Mouse (Mus musculus): Measurements from ENCODE around the gene Rhbdl1. TPM values are rescaled to one million over a fixed set of nuclear protein-coding genes. Genes with fewer than 3 reads are reported as not detected.

Gene Rhbdl1
- polyA plus RNA-seq, 1 experiment from 2014 or later, result 3.3 TPM

DNA sequence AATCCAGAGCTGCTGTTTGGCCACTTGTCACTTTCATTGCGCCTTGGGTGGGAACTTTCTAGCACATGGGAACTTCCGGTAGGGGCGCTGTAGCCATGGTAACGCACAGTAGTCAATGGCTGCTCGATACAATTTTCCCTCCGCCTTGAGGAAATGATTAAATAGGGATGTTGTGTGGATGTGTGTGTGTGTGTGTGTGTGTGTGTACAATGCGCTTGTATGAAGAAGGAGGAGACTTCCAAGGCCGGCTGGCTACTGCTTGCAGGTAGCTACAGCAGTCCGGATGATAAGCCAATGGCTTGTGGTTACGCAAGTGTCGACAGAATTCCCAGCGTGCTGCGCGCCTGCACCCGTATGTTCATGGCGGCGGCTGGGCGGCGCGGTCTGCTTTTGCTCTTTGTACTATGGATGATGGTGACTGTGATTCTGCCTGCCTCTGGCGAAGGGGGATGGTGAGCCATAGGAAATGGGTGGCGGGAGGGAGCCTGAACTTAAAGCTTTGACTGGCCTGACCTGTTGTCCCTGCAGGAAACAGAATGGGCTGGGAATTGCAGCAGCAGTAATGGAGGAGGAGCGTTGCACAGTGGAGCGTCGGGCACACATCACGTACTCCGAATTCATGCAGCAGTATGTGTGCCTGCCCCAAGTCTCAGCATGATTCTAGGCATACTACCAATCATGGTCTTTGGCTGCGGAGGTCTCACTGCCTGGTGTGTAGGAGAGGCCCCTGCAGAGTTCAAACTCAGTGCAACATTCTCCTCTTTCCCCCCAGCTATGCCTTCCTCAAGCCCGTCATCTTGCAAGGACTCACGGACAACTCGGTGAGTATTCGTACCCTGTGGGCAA lies 8.2 kb downstream of the Rhbdl1 start, which contains the start of gene Jmjd8:
Gene Jmjd8, plus strand, starts transcription at position 156 of the 846 bp plus-strand sequence.
- 2% methylated on average over 32 of the region's 32 CpGs for WGBS
- Histone ChIP-seq H3K9me3 (ENCODE audit: control insufficient read depth, low read length) (no peaks in the 10 kb centered on the region), H3K9ac (ENCODE audit: low read depth, low read length) (peak within 1 kb of the TSS; percentile 76), H3K27me3 (replicated peaks; ENCODE audit: control insufficient read depth, insufficient read depth, low read length) (no peaks in the 10 kb centered on the region), H3K4me2 (ENCODE audit: low read depth, low read length) (peak within 1 kb of the TSS; percentile 76), H3K27ac (replicated peaks; ENCODE audit: low read depth, low read length) (peak within 1 kb of the TSS; percentile 90), H3K4me3 (ENCODE audit: low read depth, low read length) (peak within 1 kb of the TSS; percentile 52), H3K36me3 (ENCODE audit: control insufficient read depth, insufficient read depth, low read length) (peaks cover 45% of the 10 kb centered on the region), H3K4me1 (ENCODE audit: control insufficient read depth, insufficient read depth, low read length) (peaks cover 36% of the 10 kb centered on the region)
- ATAC-seq (ENCODE audit: low read depth) (peak; percentile 62), DNase-seq (ENCODE audit: low spot score) (peak; percentile 94)

DNA sequence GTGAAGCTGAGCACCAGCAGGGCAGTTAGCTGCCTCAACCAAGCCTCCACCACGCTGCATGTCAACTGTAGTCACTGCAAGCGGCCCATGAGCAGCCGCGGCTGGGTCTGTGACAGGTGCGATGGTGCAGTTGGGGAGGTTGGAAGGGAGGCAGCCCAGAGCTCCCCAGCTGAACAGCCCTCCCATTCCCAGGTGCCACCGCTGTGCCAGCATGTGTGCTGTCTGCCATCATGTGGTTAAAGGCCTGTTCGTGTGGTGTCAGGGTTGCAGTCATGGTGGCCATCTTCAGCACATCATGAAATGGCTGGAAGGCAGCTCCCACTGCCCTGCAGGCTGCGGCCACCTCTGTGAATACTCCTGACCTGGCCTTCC lies 8.9 kb downstream of the Rhbdl1 start:
- H3K9me3 ChIP-seq (ENCODE audit: control insufficient read depth, low read length), result no peaks in the 10 kb centered on the region
- DNase-seq (ENCODE audit: low spot score) (no peak), ATAC-seq (ENCODE audit: low read depth) (no peak)
- H3K4me2 ChIP-seq (ENCODE audit: low read depth, low read length), result peak overlapping the region; percentile 76
- H3K27me3 ChIP-seq (replicated peaks; ENCODE audit: control insufficient read depth, insufficient read depth, low read length), result no peaks in the 10 kb centered on the region
- WGBS, result 81% methylated on average over 8 of the region's 8 CpGs
- H3K4me1 ChIP-seq (ENCODE audit: control insufficient read depth, insufficient read depth, low read length), result peaks cover 35% of the 10 kb centered on the region
- H3K36me3 ChIP-seq (ENCODE audit: control insufficient read depth, insufficient read depth, low read length), result peaks cover 45% of the 10 kb centered on the region
- peak overlapping the region; percentile 76; the same call in 1 of the 2 replicates for H3K9ac ChIP-seq (ENCODE audit: low read depth, low read length)
- H3K27ac ChIP-seq (replicated peaks; ENCODE audit: low read depth, low read length), result no peak overlapping the region; the same call in 1 of the 2 replicates
- peak overlapping the region; percentile 52 for H3K4me3 ChIP-seq (ENCODE audit: low read depth, low read length)

DNA sequence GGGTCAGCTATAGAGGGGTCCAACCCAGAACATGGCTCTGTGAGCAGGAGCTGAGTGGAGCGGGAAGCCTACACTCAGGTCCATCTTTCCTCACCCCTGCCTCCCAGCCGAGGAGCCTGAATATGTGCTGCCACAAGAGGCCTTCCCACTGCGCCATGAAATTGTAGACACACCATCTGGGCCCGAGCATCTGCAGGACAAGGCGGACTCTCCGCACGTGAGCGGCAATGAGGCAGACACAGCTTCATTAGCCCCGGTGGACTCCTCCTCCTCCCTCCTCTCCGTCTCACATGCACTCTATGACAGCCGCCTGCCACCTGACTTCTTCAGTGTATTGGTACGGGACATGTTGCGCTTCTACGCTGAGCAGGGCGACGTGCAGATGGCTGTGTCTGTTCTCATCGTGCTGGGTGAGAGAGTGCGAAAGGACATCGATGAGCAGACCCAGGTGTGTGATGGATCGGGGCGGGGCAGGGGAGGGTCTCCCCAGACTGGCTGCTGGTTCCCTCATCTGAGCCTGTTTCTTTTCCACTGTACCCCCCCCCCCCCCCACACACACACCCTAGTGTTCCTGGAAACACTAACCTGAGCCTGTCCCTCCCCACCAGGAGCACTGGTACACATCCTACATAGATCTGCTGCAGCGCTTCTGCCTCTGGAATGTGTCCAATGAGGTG lies 9.4 kb downstream of the Rhbdl1 start:
- Histone ChIP-seq H3K4me3 (ENCODE audit: low read depth, low read length) (no peak overlapping the region), H3K4me1 (ENCODE audit: control insufficient read depth, insufficient read depth, low read length) (peaks cover 35% of the 10 kb centered on the region), H3K27me3 (replicated peaks; ENCODE audit: control insufficient read depth, insufficient read depth, low read length) (no peaks in the 10 kb centered on the region), H3K27ac (replicated peaks; ENCODE audit: low read depth, low read length) (no peak overlapping the region), H3K9me3 (ENCODE audit: control insufficient read depth, low read length) (no peaks in the 10 kb centered on the region), H3K36me3 (ENCODE audit: control insufficient read depth, insufficient read depth, low read length) (peaks cover 45% of the 10 kb centered on the region), H3K4me2 (ENCODE audit: low read depth, low read length) (no peak overlapping the region), H3K9ac (ENCODE audit: low read depth, low read length) (no peak overlapping the region)
- ATAC-seq (ENCODE audit: low read depth), result no peak
- WGBS, result 93% methylated on average over 19 of the region's 22 CpGs
- DNase-seq (ENCODE audit: low spot score), result no peak

DNA sequence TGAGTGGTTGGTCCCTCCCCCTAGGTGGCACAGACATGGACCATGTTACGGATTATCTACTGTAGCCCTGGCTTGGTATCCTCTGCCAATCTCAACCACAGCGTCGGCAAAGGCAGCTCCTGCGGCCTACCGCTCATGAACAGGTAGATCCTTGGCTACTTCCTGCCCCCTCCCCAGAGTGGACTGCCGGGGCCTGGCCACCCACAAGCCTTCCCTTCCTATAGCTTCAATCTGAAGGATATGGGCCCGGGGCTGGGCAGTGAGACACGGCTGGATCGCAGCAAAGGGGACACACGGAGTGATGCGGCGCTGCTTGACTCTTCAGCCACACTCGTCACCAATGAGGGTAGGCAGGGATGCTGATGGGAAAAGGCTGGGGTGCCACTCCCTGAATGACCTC lies 10.1 kb downstream of the Rhbdl1 start:
- Histone ChIP-seq H3K27me3 (replicated peaks; ENCODE audit: control insufficient read depth, insufficient read depth, low read length) (no peaks in the 10 kb centered on the region), H3K4me3 (ENCODE audit: low read depth, low read length) (no peak overlapping the region), H3K9ac (ENCODE audit: low read depth, low read length) (no peak overlapping the region), H3K27ac (replicated peaks; ENCODE audit: low read depth, low read length) (no peak overlapping the region), H3K9me3 (ENCODE audit: control insufficient read depth, low read length) (no peaks in the 10 kb centered on the region), H3K4me1 (ENCODE audit: control insufficient read depth, insufficient read depth, low read length) (peaks cover 34% of the 10 kb centered on the region), H3K36me3 (ENCODE audit: control insufficient read depth, insufficient read depth, low read length) (peaks cover 45% of the 10 kb centered on the region), H3K4me2 (ENCODE audit: low read depth, low read length) (no peak overlapping the region)
- ATAC-seq (ENCODE audit: low read depth), result no peak
- DNase-seq (ENCODE audit: low spot score), result no peak
- 97% methylated on average over 13 of the region's 13 CpGs for WGBS

DNA sequence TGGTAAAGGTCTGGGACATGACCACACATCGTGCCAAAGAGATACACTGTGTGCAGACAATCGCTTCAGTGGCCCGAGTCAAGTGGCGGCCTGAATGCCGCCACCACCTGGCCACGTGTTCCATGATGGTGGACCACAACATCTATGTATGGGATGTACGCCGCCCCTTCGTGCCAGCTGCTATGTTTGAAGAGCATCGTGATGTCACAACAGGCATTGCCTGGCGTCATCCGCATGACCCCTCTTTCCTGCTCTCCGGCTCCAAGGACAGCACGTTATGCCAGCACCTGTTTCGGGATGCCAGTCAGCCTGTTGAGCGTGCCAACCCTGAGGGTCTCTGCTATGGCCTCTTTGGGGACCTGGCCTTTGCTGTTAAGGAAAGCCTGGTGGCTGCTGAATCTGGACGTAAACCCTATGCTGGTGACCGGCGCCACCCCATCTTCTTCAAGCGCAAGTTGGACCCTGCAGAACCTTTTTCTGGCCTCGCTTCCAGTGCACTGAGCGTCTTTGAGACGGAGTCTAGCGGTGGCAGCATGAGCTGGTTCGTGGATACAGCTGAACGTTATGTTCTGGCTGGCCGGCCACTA lies 11.0 kb downstream of the Rhbdl1 start:
- H3K4me2 ChIP-seq (ENCODE audit: low read depth, low read length), result no peak overlapping the region
- H3K9ac ChIP-seq (ENCODE audit: low read depth, low read length), result no peak overlapping the region
- peaks cover 2% of the 10 kb centered on the region; the same call in 1 of the 2 replicates for H3K27me3 ChIP-seq (replicated peaks; ENCODE audit: control insufficient read depth, insufficient read depth, low read length)
- H3K36me3 ChIP-seq (ENCODE audit: control insufficient read depth, insufficient read depth, low read length), result peaks cover 38% of the 10 kb centered on the region
- H3K9me3 ChIP-seq (ENCODE audit: control insufficient read depth, low read length), result no peaks in the 10 kb centered on the region
- ATAC-seq (ENCODE audit: low read depth) (no peak), DNase-seq (ENCODE audit: low spot score) (no peak)
- no peak overlapping the region for H3K27ac ChIP-seq (replicated peaks; ENCODE audit: low read depth, low read length)
- WGBS, result 94% methylated on average over 27 of the region's 27 CpGs
- H3K4me1 ChIP-seq (ENCODE audit: control insufficient read depth, insufficient read depth, low read length), result peaks cover 25% of the 10 kb centered on the region
- no peak overlapping the region for H3K4me3 ChIP-seq (ENCODE audit: low read depth, low read length)

DNA sequence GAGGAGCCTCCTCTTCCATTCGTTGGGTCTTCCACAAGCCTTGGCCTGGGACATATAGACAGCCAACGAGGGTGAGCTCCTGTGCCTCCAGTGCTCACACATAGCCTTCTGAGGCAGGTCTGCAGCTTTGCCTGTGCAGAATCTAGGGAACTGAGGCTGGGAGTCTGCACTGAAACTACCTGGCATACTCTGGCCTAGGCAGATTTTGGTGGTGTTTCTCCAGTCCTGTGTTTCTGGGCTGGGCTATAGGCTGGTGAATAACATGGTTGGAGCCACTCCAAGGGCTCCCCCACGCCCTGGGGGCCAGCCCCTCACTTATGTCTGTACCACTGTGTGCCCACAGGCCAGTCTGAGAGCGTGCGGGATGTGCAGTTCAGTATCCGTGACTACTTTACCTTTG lies 11.8 kb downstream of the Rhbdl1 start:
- Histone ChIP-seq H3K4me1 (ENCODE audit: control insufficient read depth, insufficient read depth, low read length) (peaks cover 18% of the 10 kb centered on the region), H3K36me3 (ENCODE audit: control insufficient read depth, insufficient read depth, low read length) (peaks cover 30% of the 10 kb centered on the region), H3K9me3 (ENCODE audit: control insufficient read depth, low read length) (no peaks in the 10 kb centered on the region), H3K4me2 (ENCODE audit: low read depth, low read length) (no peak overlapping the region), H3K27me3 (replicated peaks; ENCODE audit: control insufficient read depth, insufficient read depth, low read length) (peaks cover 9% of the 10 kb centered on the region), H3K9ac (ENCODE audit: low read depth, low read length) (no peak overlapping the region), H3K4me3 (ENCODE audit: low read depth, low read length) (no peak overlapping the region), H3K27ac (replicated peaks; ENCODE audit: low read depth, low read length) (no peak overlapping the region)
- 88% methylated on average over 6 of the region's 6 CpGs for WGBS
- no peak for ATAC-seq (ENCODE audit: low read depth)
- DNase-seq (ENCODE audit: low spot score), result no peak

DNA sequence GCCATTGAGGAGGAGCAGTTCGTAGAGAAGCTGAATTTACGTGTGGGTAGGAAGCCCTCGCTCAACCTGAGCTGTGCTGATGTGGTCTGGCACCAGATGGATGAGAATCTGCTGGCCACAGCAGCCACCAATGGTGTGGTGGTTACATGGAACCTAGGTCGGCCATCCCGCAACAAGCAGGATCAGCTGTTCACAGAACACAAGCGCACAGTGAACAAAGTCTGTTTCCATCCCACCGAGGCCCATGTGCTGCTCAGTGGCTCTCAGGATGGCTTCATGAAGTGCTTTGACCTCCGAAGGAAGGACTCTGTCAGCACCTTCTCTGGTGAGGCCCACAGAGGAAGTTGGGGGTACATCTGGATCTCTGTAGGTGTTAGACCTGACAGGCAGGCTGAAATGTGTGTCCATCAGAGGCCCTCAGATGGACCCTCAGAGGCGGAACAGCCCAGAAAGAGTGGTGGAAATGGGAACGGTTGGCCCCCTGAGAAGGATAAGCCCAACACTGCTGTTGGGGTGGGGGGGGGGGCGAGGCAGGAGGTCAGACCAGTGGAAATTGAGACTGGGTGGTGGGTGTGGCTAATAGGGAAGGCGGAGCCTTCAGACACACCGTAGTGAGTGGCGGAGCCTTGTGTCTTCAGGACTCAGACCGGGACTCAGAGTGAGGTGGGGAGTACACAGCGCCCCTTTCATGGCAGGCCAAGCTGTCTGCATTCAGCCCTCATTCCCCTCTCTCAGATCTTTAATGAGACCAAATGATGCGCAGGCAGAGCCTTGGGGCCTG lies 12.5 kb downstream of the Rhbdl1 start:
- peaks cover 13% of the 10 kb centered on the region for H3K4me1 ChIP-seq (ENCODE audit: control insufficient read depth, insufficient read depth, low read length)
- H3K4me2 ChIP-seq (ENCODE audit: low read depth, low read length), result peak overlapping the region; percentile 98
- H3K27me3 ChIP-seq (replicated peaks; ENCODE audit: control insufficient read depth, insufficient read depth, low read length), result peaks cover 17% of the 10 kb centered on the region
- DNase-seq (ENCODE audit: low spot score) (no peak), ATAC-seq (ENCODE audit: low read depth) (no peak)
- H3K9ac ChIP-seq (ENCODE audit: low read depth, low read length), result peak overlapping the region; percentile 76
- H3K4me3 ChIP-seq (ENCODE audit: low read depth, low read length), result peak overlapping the region; percentile 74
- 76% methylated on average over 15 of the region's 17 CpGs for WGBS
- no peak overlapping the region for H3K27ac ChIP-seq (replicated peaks; ENCODE audit: low read depth, low read length)
- H3K36me3 ChIP-seq (ENCODE audit: control insufficient read depth, insufficient read depth, low read length), result peaks cover 23% of the 10 kb centered on the region
- no peaks in the 10 kb centered on the region for H3K9me3 ChIP-seq (ENCODE audit: control insufficient read depth, low read length)

DNA sequence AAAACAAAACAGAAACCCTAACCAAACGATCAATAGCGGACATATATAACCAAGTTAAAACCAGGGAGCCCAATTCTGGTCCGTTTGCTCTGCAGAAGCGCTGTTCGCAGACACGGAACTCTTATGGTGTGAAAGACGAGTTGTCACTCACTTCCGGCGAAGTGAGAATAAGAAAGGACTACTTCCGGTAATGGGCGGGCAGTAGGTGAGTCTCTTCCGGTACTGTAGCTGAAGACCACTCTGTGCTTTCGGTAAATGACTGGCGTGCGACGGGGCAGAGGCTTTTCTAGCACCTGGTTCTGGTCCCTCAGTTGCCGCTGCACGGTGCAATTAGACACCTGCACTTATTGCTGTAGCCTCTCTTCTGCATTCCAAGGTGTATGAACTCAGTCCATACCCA lies 13.6 kb downstream of the Rhbdl1 start, which contains the start of gene Wdr24:
Gene Wdr24, plus strand, starts transcription at position 176 of the 400 bp plus-strand sequence.
- Histone ChIP-seq H3K4me2 (ENCODE audit: low read depth, low read length) (peak within 1 kb of the TSS; percentile 98), H3K27me3 (replicated peaks; ENCODE audit: control insufficient read depth, insufficient read depth, low read length) (peaks cover 28% of the 10 kb centered on the region), H3K4me3 (ENCODE audit: low read depth, low read length) (peak within 1 kb of the TSS; percentile 74), H3K27ac (replicated peaks; ENCODE audit: low read depth, low read length) (peak within 1 kb of the TSS; percentile 29; the same call in 1 of the 2 replicates), H3K36me3 (ENCODE audit: control insufficient read depth, insufficient read depth, low read length) (peaks cover 23% of the 10 kb centered on the region), H3K9ac (ENCODE audit: low read depth, low read length) (peak within 1 kb of the TSS; percentile 76), H3K4me1 (ENCODE audit: control insufficient read depth, insufficient read depth, low read length) (peaks cover 12% of the 10 kb centered on the region), H3K9me3 (ENCODE audit: control insufficient read depth, low read length) (no peaks in the 10 kb centered on the region)
- 0% methylated on average over 18 of the region's 18 CpGs for WGBS
- DNase-seq (ENCODE audit: low spot score) (peak; percentile 95), ATAC-seq (ENCODE audit: low read depth) (peak; percentile 79)

Data from embryonic facial prominence, embryonic 14.5 days (tissue).